In genomic region chr1:97916218-97916970, GRCm38 (mm10) we compare ENCODE assay signal across 21 mouse cellular contexts.
DNase-seq lines count a peak whose midpoint lies in the region; ATAC-seq lines count a peak whose summit lies in the region.
"Had no signal": no experiment of that assay in that cellular context is flagged by ENCODE, and none has a peak within 500 bp of the region (broad histone marks: within the 10 kb centered on the region; RNA-seq: fewer than 3 reads in every experiment).

No protein-coding gene starts in this region.

- 86% methylated on average over 12 of the region's 12 CpGs for WGBS in hindbrain, embryonic 12.5 days
- WGBS in hindbrain, embryonic 10.5 days: 88% methylated on average over 12 of the region's 12 CpGs
- 59% methylated on average over 12 of the region's 12 CpGs for WGBS in midbrain, embryonic 15.5 days

- H3K9ac ChIP-seq in hindbrain, embryonic 12.5 days: no peak overlapping the region
- H3K9ac ChIP-seq in midbrain, embryonic 15.5 days: no peak overlapping the region
- H3K9ac ChIP-seq: embryonic facial prominence, embryonic 13.5 days; forebrain, embryonic 15.5 days; heart, embryonic 13.5 days; stomach, embryonic 15.5 days had no signal

- 0 out of 2 replicates have a peak, but pooled peaks cover 3% of the 10 kb centered on the region for H3K4me1 ChIP-seq in hindbrain, embryonic 12.5 days
- no peaks in the 10 kb centered on the region for H3K4me1 ChIP-seq in hindbrain, embryonic 10.5 days (replicated peaks)
- peaks cover 11% of the 10 kb centered on the region for H3K4me1 ChIP-seq in midbrain, embryonic 15.5 days
- H3K4me1 ChIP-seq: forebrain, embryonic 15.5 days; limb, embryonic 10.5 days; stomach, embryonic 15.5 days had no signal

- DNase-seq in hindbrain, embryonic 10.5 days (ENCODE audit: low spot score): no peak
- DNase-seq in retina, postnatal 1 day: peak; percentile 31
- no peak for DNase-seq in retina, embryonic 14.5 days (ENCODE audit: low spot score)
- no peak for DNase-seq in embryo, embryonic 10 days (ENCODE audit: low spot score)
- DNase-seq in adrenal gland, postnatal 4 days (ENCODE audit: low spot score in 2 of 2): no peak
- DNase-seq: B cell, adult 2 months; cerebellum, postnatal 10 days; kidney, adult 9 months; kidney, postnatal 25 days; lung, adult 18-20 months; lung, postnatal 36 days; right cerebral cortex, postnatal 25 days; thymus, adult 18-20 months; thymus, postnatal 4 days had no signal

- no peaks in the 10 kb centered on the region for H3K27me3 ChIP-seq in hindbrain, embryonic 12.5 days
- H3K27me3 ChIP-seq in hindbrain, embryonic 10.5 days (ENCODE audit: insufficient read depth, poor library complexity, severe bottlenecking): no peaks in the 10 kb centered on the region
- H3K27me3 ChIP-seq in midbrain, embryonic 15.5 days (replicated peaks): no peaks in the 10 kb centered on the region
- H3K27me3 ChIP-seq: embryonic facial prominence, embryonic 13.5 days; forebrain, embryonic 15.5 days; heart, embryonic 13.5 days; stomach, embryonic 15.5 days had no signal

- H3K27ac ChIP-seq in hindbrain, embryonic 12.5 days: peak overlapping the region; percentile 44
- H3K27ac ChIP-seq in hindbrain, embryonic 10.5 days: no peak overlapping the region
- H3K27ac ChIP-seq in midbrain, embryonic 15.5 days: peak overlapping the region; percentile 68
- H3K27ac ChIP-seq: embryonic facial prominence, embryonic 13.5 days; forebrain, embryonic 15.5 days; heart, embryonic 13.5 days; limb, embryonic 10.5 days; stomach, embryonic 15.5 days had no signal

- ATAC-seq in hindbrain, embryonic 12.5 days (ENCODE audit: low FRiP score): no peak
- peak; percentile 65 for ATAC-seq in midbrain, embryonic 15.5 days (replicated peaks)
- ATAC-seq: forebrain, embryonic 15.5 days had no signal

- H3K9me3 ChIP-seq in hindbrain, embryonic 12.5 days (replicated peaks): no peaks in the 10 kb centered on the region
- no peaks in the 10 kb centered on the region for H3K9me3 ChIP-seq in hindbrain, embryonic 10.5 days
- H3K9me3 ChIP-seq in midbrain, embryonic 15.5 days: no peaks in the 10 kb centered on the region
- H3K9me3 ChIP-seq: embryonic facial prominence, embryonic 13.5 days; forebrain, embryonic 15.5 days; heart, embryonic 13.5 days; limb, embryonic 10.5 days; stomach, embryonic 15.5 days had no signal

- H3K4me3 ChIP-seq in hindbrain, embryonic 12.5 days: no peak overlapping the region
- H3K4me3 ChIP-seq in hindbrain, embryonic 10.5 days: no peak overlapping the region
- H3K4me3 ChIP-seq in midbrain, embryonic 15.5 days: no peak overlapping the region
- H3K4me3 ChIP-seq: embryonic facial prominence, embryonic 13.5 days; forebrain, embryonic 15.5 days; heart, embryonic 13.5 days; limb, embryonic 10.5 days; stomach, embryonic 15.5 days had no signal

- no peaks in the 10 kb centered on the region for H3K36me3 ChIP-seq in hindbrain, embryonic 12.5 days
- no peaks in the 10 kb centered on the region for H3K36me3 ChIP-seq in hindbrain, embryonic 10.5 days
- H3K36me3 ChIP-seq in midbrain, embryonic 15.5 days (replicated peaks): no peaks in the 10 kb centered on the region
- H3K36me3 ChIP-seq: embryonic facial prominence, embryonic 13.5 days; forebrain, embryonic 15.5 days; limb, embryonic 10.5 days; stomach, embryonic 15.5 days had no signal

- H3K4me2 ChIP-seq in hindbrain, embryonic 12.5 days (replicated peaks): no peak overlapping the region
- peak overlapping the region; percentile 0; the same call in 1 of the 2 replicates for H3K4me2 ChIP-seq in midbrain, embryonic 15.5 days
- H3K4me2 ChIP-seq: embryonic facial prominence, embryonic 13.5 days; forebrain, embryonic 15.5 days; heart, embryonic 13.5 days; stomach, embryonic 15.5 days had no signal
